Mouse (Mus musculus) left cerebral cortex, adult 2 months (tissue): Measurements from ENCODE around the gene Amotl1. TPM values are rescaled to one million over a fixed set of nuclear protein-coding genes. Genes with fewer than 3 reads are reported as not detected.

Experiments used
- DNase-seq, 2 experiments: peaks; one replicate each; pipeline ENCODE4 v3.0.0; 2021 to 2022; ENCODE audit warnings: low spot score in 2 of 2, mixed read lengths in 1 of 2; ENCODE audit errors: extremely low spot score in 1 of 2
- H3K27ac ChIP-seq: fragments of 200-600 bp; 2 replicates; pipeline ENCODE4 v1.8.1; 2022
- H3K4me3 ChIP-seq: fragments of 200-600 bp; 2 replicates; pipeline ENCODE4 v1.8.1; 2022
- CTCF ChIP-seq: fragments of 200-600 bp; IDR thresholded peaks from 2 replicates; pipeline ENCODE4 v1.8.1; 2022; ENCODE audit warnings: antibody characterized with exemption, mild to moderate bottlenecking, moderate library complexity
- intact Hi-C: fragments of 180-260 bp; cut with DNase I; formaldehyde crosslinking; loops from one replicate; pipeline ENCODE4 v1.15.1; 2025
- total RNA-seq, 2 experiments: library from RNA; stranded (reverse); gene quantifications; 2 replicates each; pipeline ENCODE4 v1.2.3; 2021

Amotl1 gene
- total RNA-seq, 2 experiments from 2014 or later = 17.6 to 18.8 TPM

DNA sequence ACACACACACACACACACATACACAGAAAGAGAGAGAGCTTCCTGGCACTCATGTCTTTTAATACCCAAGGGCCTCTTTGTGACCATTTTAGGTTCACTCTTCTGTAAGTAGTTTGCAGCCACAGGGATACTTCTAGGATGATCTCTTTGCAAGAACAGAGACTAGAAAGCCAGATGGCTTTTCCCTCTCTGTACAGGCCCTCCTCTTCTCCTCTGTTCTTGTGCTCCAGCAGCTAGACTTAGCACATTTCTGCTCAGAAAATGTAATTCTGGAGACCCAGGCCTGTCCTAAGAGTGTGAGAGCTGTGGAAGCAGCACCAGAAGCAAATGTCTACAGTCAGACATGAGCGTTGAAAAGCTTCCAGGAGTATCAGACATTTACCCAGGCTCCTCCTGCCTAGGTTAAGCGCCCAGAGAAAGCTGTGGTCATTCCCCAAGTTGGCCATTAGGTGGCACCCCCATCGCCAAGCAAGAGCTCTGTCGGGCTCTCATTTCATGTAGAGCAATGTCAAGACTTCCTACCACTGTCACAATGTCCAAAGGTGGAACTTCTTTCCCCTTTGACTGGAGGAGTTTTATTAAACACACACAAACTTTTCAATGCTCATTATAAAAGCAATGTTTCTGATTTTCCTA lies 121.3 kb downstream of the Amotl1 start:
- Histone ChIP-seq H3K27ac (no peak overlapping the region), H3K4me3 (no peak overlapping the region)
- DNase-seq = peak; percentile 77 to 86
- peak; percentile 97 for TF ChIP-seq CTCF
- intact Hi-C loops = loop anchor here (1.0 to 2.0 kb wide), 2 partner anchors 176 to 241 kb away; no protein-coding TSS in a partner anchor

- H3K27ac ChIP-seq = no peak overlapping the region
- no peak for DNase-seq
- no peak overlapping the region for H3K4me3 ChIP-seq
- intact Hi-C loops = loop anchor here (2.0 kb wide), 1 partner anchor 243 kb away; no protein-coding TSS in a partner anchor
- TF ChIP-seq CTCF = no peak
Measured at GRCm38 (mm10) chr9:14521695-14522094, 123.2 kb downstream of the Amotl1 start.

DNA sequence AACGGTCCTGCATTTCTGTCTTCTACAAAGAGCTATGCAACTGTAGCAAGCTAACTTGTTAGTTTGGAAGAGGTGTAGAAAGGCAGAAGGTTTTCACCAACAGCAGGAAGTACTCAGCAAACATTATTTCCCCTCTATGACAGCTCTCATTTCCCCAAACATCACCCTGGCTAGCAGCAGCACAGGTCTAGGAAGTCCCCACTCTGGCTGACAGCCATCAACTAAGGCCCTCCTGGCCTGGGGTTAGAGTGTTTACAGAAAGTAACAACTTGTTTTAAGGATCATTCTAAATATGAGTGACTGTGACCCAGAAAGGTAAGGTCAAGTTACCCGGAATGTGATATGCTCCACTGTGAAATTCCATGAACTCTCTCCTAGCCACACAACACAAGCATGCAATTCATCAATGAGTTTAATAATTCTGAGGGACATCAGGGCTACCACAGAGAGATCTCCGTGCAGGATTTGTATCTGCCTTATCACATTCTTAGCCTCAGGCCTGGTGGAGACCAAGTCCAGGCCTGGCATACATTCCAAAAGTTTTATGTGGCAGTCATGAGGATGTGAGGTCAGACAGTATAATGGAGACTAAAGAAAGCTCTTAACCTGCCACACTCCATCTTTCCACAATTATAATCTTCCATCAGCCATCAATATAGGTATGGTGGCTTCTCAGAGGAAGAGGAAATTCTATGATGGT lies 123.7 kb downstream of the Amotl1 start:
- Histone ChIP-seq H3K27ac (no peak overlapping the region), H3K4me3 (no peak overlapping the region)
- no peak for TF ChIP-seq CTCF
- no peak for DNase-seq
- intact Hi-C loops = no loop called here

DNA sequence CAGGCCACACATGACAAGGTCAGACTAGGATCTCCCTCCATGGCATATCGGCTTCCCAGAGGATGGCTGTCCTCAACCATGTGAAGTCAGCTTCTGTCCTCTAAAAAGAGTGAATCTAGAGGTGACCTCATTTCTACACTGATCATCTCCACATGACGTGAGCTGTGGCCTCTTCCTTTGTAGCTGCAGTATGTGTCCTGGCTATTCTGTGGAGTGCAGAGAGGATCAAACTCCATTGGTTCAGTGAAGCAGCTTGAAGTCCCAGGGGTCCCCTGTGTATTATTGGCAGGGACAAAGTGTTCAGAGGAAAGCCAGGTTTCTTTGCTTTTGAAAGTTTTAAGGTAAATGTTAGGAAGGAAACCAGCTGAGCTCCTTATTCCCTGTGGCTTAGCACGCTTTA lies 126.8 kb downstream of the Amotl1 start:
- TF ChIP-seq CTCF = no peak
- no peak overlapping the region for H3K27ac ChIP-seq
- intact Hi-C loops = no loop called here
- H3K4me3 ChIP-seq = no peak overlapping the region
- DNase-seq = no peak

- no peak for TF ChIP-seq CTCF
- Histone ChIP-seq H3K4me3 (no peak overlapping the region), H3K27ac (no peak overlapping the region)
- intact Hi-C loops = no loop called here
- no peak for DNase-seq
Measured at GRCm38 (mm10) chr9:14517296-14517695, 127.6 kb downstream of the Amotl1 start.

GRCm38 (mm10) chr9:14512633-14513445 lies 132.0 kb downstream of the Amotl1 start:
- peak; percentile 71 for TF ChIP-seq CTCF
- intact Hi-C loops = loop anchor here (2.0 kb wide), 1 partner anchor 252 kb away; no protein-coding TSS in a partner anchor

DNA sequence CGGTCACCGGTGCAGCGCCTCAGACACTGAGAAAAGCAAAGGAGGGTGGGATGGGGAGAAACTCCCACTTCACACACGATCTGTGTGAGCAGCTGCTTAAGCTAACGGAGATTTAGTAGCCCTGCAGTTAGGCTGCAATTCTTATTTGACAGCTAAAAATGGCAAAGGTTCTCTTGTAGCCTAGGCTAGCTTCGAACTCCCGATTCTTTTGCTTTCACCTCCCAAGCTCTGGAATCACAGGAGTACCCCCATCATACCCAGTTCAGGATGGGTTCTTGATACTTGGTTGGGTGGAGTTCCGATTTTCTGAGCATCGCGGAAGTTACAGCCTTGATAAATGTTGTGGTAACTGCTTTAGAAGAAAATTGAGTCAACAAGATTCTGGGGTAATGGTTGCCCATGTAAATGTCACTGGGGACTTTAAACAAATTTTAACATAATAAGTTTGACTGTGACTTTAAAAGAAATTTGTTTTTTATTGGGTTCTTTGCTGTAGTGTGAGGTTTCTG lies 143.9 kb downstream of the Amotl1 start:
- no peak for TF ChIP-seq CTCF
- intact Hi-C loops = loop anchor here (2.0 to 5.0 kb wide), 2 partner anchors 120 to 674 kb away; partner anchors contain the start of genes Cep57, Endod1 and Fam76b
- H3K27ac ChIP-seq = peak overlapping the region; percentile 77
- DNase-seq = no peak
- peak overlapping the region; percentile 67 for H3K4me3 ChIP-seq

More at GRCm38 (mm10) chr9:14512633-14513445, 132.0 kb downstream of the Amotl1 start:
- Histone ChIP-seq H3K4me3 (no peak overlapping the region), H3K27ac (no peak overlapping the region)
- DNase-seq = peak; percentile 29 to 35

DNA sequence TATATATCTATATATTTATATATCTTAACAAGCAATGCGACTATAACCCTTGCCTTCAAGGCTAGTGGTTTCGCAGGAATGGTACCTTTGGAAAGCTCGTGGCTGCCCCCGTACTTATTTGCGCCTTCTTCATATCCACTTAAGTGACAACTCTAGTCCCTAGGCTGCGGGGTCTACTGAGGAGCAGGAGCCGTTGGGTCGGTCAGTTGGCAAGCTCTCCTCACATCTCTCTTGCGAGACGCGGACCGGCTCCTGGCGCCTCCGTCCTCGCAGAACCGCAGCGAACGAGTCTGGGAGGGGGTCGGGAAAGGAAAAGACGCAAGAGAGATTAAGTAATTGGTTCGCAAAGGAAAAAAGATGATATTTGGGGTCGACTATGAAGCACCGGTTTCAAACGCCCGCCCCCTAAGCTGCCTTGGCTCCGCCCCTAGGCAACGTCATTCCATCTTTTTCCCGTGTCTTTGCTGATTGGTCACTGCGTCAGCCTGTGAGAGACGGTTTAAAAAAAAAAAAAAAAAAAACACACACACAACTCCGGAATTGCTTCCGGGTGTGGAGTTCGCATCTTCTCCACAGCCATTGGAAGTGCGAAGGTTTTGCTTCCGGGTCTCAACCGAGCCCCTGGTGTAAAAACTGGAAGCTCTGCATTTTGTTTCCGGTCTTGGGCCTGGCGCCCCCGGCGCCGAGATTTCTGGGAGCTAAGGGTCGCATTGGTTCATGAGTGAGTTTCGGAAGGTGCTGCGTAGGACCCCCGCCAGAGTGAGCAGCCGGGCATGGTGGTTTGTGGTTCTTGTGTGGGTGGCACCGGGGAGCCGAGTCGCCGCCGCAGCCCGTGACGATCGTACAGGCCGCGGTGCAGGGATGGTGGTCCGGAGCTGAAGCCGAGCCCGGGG lies 144.6 kb downstream of the Amotl1 start, which contains the start of the genes Kdm4d and Cwc15:
TSS of gene Kdm4d (minus strand) at position 460 of the 893 bp plus-strand sequence.
TSS of gene Cwc15 (plus strand) at position 595 of the 893 bp plus-strand sequence.
- intact Hi-C loops = loop anchor here (2.0 to 5.0 kb wide), 2 partner anchors 119 to 673 kb away; partner anchors contain the start of genes Cep57, Endod1 and Fam76b
- TF ChIP-seq CTCF = no peak
- Histone ChIP-seq H3K4me3 (peak within 1 kb of the TSS; percentile 67), H3K27ac (peak within 1 kb of the TSS; percentile 86)
- peak; percentile 90 to 93 for DNase-seq

DNA sequence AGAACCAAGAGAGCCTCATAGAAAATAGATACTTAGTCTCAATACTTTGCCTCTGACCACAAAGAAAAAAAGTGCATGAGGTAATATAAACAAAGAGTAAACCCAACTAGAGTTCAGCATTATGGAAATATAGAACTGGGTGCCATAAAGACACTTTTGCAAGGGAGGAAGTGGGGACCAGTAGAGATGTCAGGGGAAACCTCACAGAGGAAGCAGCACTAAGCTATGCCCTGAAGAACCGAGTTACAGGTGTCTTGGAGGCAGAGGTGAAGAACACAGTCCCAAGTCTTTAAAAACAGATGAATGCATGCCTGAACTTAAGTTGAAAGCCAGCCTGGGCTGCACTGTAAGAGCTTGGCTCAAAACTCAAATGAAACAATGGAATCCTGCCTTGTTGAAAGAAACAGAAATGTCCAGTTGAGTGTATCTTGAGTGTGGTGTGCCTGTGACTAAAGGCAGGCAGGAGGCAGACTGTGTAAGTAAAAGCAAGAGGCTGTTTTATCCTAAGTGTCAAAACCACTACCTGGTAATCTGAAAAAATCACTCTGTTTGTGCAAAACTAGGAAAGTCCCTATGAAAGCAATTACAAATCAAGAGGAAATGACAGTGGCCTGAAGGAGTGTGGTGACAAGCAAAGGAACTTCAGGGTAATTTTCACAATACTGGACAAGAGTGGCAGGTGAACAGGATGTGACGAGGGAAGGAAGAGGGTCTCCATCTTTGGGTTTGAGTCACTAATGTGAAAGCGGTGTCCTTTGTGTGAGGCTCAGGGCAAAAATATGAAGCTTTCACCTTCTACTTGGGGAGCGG lies 145.8 kb downstream of the Amotl1 start:
- intact Hi-C loops = no loop called here
- H3K4me3 ChIP-seq = peak overlapping the region; percentile 67
- no peak for TF ChIP-seq CTCF
- peak in 1 of 2 experiments; percentile 6 for DNase-seq
- no peak overlapping the region for H3K27ac ChIP-seq

Other genes starting within 250 kb of the Amotl1 start
- gene Kdm4d, start 144.6 kb downstream of the Amotl1 start, total RNA-seq = 1 to 10 TPM; 1.7 to 2.3 TPM
- 10 to 100 TPM; 82.3 to 90.9 TPM for gene Cwc15, start 144.4 kb downstream of the Amotl1 start, total RNA-seq
- gene Piwil4, start 95.7 kb upstream of the Amotl1 start, total RNA-seq = not detected
- under 1 TPM; 0.09 to 0.19 TPM for gene Fut4, start 107.3 kb upstream of the Amotl1 start, total RNA-seq
- not detected for gene 1700012B09Rik, start 126.0 kb upstream of the Amotl1 start, total RNA-seq
- 10 to 100 TPM; 14.1 to 16.1 TPM for gene Mre11a, start 139.6 kb upstream of the Amotl1 start, total RNA-seq
- gene Ankrd49, start 139.8 kb upstream of the Amotl1 start, total RNA-seq = 10 to 100 TPM; 12.0 to 14.2 TPM
- 10 to 100 TPM; 20.0 to 23.6 TPM for gene Gpr83, start 215.2 kb upstream of the Amotl1 start, total RNA-seq